Mouse (Mus musculus): ENCODE measurements around the gene Cops3. TPM values are rescaled to one million over a fixed set of nuclear protein-coding genes. Genes with fewer than 3 reads are reported as not detected.

Cops3 gene
- total and polyA plus RNA-seq, 3 experiments, result 180 to 198 TPM; not detected in 1

DNA sequence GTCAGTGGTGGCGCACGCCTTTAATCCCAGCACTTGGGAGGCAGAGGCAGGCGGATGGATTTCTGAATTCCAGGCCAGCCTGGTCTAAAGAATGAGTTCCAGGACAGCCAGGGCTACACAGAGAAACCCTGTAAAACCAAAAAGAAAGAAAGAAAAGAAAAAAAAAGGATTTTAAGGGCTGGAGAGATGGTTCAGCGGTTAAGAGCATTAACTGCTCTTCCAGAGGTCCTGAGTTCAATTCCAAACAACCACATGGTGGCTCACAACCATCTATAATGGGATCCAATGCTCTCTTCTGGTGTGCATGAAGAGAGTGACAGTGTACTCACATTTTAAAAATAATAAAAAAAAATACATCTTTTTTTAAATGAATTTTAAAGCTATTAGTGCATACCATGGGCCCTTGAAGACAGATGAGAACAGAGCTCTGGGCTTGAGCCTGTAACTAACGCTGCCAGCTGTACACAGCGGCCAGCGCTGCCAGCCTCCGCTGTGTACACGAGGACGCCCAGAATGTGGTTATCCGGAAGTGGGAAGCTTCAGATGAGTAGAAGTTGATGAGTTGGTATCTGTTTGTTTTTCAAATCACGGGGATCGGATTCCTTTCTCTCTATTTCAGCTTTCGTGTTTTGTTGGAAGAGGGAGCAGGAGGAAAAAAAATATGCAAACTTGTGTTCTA is 29.0 kb downstream of the Cops3 start (continued):
- 0 out of 2 replicates have a peak, but pooled peaks have one; percentile 7 for TF ChIP-seq USF1 (IDR thresholded peaks at IDR 0.05; ENCODE audit: low read depth, low read length)
- TF ChIP-seq GABPA (IDR thresholded peaks at IDR 0.05; ENCODE audit: low read depth, low read length), result no peak
- no peak; the same call in 1 of the 2 replicates for TF ChIP-seq CHD1 (IDR thresholded peaks at IDR 0.05; ENCODE audit: low read depth, low read length)

DNA sequence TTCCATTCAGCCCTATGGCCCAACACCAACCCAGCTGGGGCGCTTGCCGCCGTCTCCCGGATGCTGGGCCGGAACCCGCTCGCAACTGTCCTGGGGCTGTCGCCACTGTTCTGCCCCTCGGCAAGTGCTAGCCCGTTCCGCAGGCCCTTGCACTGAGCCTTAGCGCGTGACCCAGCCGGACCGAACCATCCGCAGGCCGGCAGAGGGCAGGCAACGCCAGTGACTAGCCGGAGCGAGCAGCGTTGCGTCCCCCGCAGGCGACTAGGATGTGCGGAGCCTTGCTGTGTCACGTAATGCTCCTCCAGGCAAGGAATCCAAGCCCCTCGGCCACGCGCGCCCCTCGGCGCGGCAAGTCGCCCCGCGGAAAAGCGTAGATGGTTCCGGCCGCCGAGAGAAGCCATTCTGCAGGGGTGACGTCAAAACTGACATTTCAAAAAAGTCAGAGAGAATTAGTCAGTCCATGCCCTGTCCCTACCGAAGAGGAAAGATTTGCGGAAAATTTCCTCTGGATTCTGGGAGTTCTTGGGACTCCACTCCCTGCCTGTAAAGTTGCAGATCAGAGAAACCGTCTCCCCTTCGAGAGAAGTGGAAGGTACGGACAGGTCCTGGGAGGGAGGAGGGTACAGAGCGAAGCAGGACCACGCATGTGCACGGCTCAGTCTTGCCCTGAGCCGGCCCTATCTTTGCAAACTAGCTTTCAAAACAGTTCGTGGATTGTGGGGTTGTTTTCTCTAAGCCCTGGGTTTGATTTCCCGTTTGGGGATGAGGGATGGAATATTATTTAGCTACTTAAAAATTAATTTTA is 29.8 kb downstream of the Cops3 start, which contains the start of gene Flcn:
Flcn (minus strand) TSS at position 347 of the 805 bp plus-strand sequence.
- peaks cover 3 to 12% of the 10 kb centered on the region in 2 experiments; a peak in 3 of 4 replicates for H3K4me1 ChIP-seq (ENCODE audit: control insufficient read depth in 1 of 2, insufficient read depth in 2 of 2, low read length in 2 of 2)
- DNase-seq (ENCODE audit: low read depth, low spot score), result peak; percentile 97
- no peaks in the 10 kb centered on the region for H3K27me3 ChIP-seq (ENCODE audit: control insufficient read depth in 1 of 2, insufficient read depth in 2 of 2, low read length in 2 of 2)
- peak within 1 kb of the TSS; percentile 96 for H3K9ac ChIP-seq (ENCODE audit: control insufficient read depth, low read depth, low read length, poor library complexity, severe bottlenecking)
- peak within 1 kb of the TSS; percentile 64 to 88 for H3K4me3 ChIP-seq (ENCODE audit: control insufficient read depth in 1 of 2, insufficient read depth in 1 of 2, low read depth in 2 of 2, low read length in 2 of 2)
- H3K27ac ChIP-seq (ENCODE audit: control insufficient read depth, low read depth, low read length), result peak within 1 kb of the TSS; percentile 94
- peaks cover 17% of the 10 kb centered on the region for H3K79me2 ChIP-seq (ENCODE audit: control insufficient read depth, insufficient read depth, low read length, poor library complexity)
- H3K9me3 ChIP-seq (replicated peaks; ENCODE audit: insufficient read depth, low read length), result no peaks in the 10 kb centered on the region
- H3K36me3 ChIP-seq (ENCODE audit: control insufficient read depth in 1 of 2, insufficient read depth in 2 of 2, low read length in 2 of 2), result peaks cover 0 to 7% of the 10 kb centered on the region in 2 experiments; a peak in 3 of 4 replicates
- TF ChIP-seq ZKSCAN1 (IDR thresholded peaks at IDR 0.05; ENCODE audit: low read depth, low read length) (no peak), ZC3H11A (IDR thresholded peaks at IDR 0.05; ENCODE audit: low read depth, low read length) (no peak), MAX (IDR thresholded peaks at IDR 0.05; ENCODE audit: low read length) (peak; percentile 65), KAT2A (conservative IDR thresholded peaks at IDR 0.05; ENCODE audit: low read depth, low read length) (no peak; the same call in 1 of the 2 replicates), MYC (IDR thresholded peaks at IDR 0.05; ENCODE audit: low read depth, low read length) (peak; percentile 86), SIN3A (IDR thresholded peaks at IDR 0.05; ENCODE audit: low read length) (peak; percentile 98), TAL1 (IDR thresholded peaks at IDR 0.05; ENCODE audit: low read length) (no peak), HCFC1 (IDR thresholded peaks at IDR 0.05; ENCODE audit: low read depth, low read length) (peak; percentile 87), POLR2AphosphoS2 (IDR thresholded peaks at IDR 0.05; ENCODE audit: low read length) (peak; percentile 95), JUND (IDR thresholded peaks at IDR 0.05; ENCODE audit: low read depth, low read length) (no peak), UBTF (IDR thresholded peaks at IDR 0.05; ENCODE audit: borderline replicate concordance, insufficient read depth, low read depth, low read length) (no peak), SMC3 (IDR thresholded peaks at IDR 0.05; ENCODE audit: low read depth, low read length) (no peak), E2F4 (IDR thresholded peaks at IDR 0.05; ENCODE audit: borderline replicate concordance, low read depth, low read length) (no peak), MXI1 (IDR thresholded peaks at IDR 0.05; ENCODE audit: low read depth, low read length) (peak; percentile 17; the same call in 1 of the 2 replicates), CHD1 (IDR thresholded peaks at IDR 0.05; ENCODE audit: low read depth, low read length) (peak; percentile 100), GATA1 (IDR thresholded peaks at IDR 0.05; ENCODE audit: low read depth, low read length) (peak; percentile 32; the same call in 1 of the 2 replicates), ZNF384 (IDR thresholded peaks at IDR 0.05; ENCODE audit: low read depth, low read length) (no peak), TBP (IDR thresholded peaks at IDR 0.05; ENCODE audit: low read depth, low read length) (peak; percentile 88), EP300 (IDR thresholded peaks at IDR 0.05; ENCODE audit: low read depth in 1 of 2, low read length in 2 of 2) (peak in 1 of 2 experiments; percentile 8; a peak in 1 of 4 replicates), MYB (IDR thresholded peaks at IDR 0.05; ENCODE audit: low read depth, low read length) (no peak), ELF1 (IDR thresholded peaks at IDR 0.05; ENCODE audit: low read depth, low read length) (peak; percentile 62; the same call in 1 of the 2 replicates), ETS1 (IDR thresholded peaks at IDR 0.05; ENCODE audit: low read depth, low read length) (peak; percentile 47; the same call in 1 of the 2 replicates), USF1 (IDR thresholded peaks at IDR 0.05; ENCODE audit: low read depth, low read length) (peak; percentile 83), BHLHE40 (IDR thresholded peaks at IDR 0.05; ENCODE audit: borderline replicate concordance, low read depth, low read length) (0 out of 2 replicates have a peak, but pooled peaks have one; percentile 78), POLR2AphosphoS5 (IDR thresholded peaks at IDR 0.05; ENCODE audit: borderline replicate concordance, low read depth, low read length) (no peak), RCOR1 (IDR thresholded peaks at IDR 0.05; ENCODE audit: low read depth, low read length) (0 out of 2 replicates have a peak, but pooled peaks have one; percentile 9), POLR2A (IDR thresholded peaks at IDR 0.05; ENCODE audit: control insufficient read depth in 1 of 2, insufficient read depth in 1 of 2, low read depth in 1 of 2, low read length in 2 of 2, poor library complexity in 1 of 2) (peak; percentile 65 to 95), CHD2 (IDR thresholded peaks at IDR 0.05; ENCODE audit: low read length) (no peak), MAFK (IDR thresholded peaks at IDR 0.05; ENCODE audit: borderline replicate concordance, low read depth, low read length) (no peak), TCF12 (IDR thresholded peaks at IDR 0.05; ENCODE audit: low read depth, low read length) (peak; percentile 69), ZMIZ1 (IDR thresholded peaks at IDR 0.05; ENCODE audit: low read depth, low read length) (peak; percentile 96)

Measured in MEL (cell line).